Mouse (Mus musculus) myocyte (in vitro differentiated cells): Measurements from ENCODE around the gene Pgm5.

Experiments used
- CEBPB ChIP-seq: IDR thresholded peaks from 2 replicates; pipeline ENCODE4 v1.6.1; 2011; ENCODE audit warnings: mild to moderate bottlenecking, moderate library complexity; ENCODE audit not compliant: poor library complexity, insufficient read depth, severe bottlenecking
- E2F4 ChIP-seq: IDR thresholded peaks from one replicate; pipeline ENCODE4 v1.6.1; 2011; ENCODE audit warnings: mild to moderate bottlenecking, control low read depth, moderate library complexity; ENCODE audit not compliant: insufficient read depth
- MAX ChIP-seq: IDR thresholded peaks from one replicate; pipeline ENCODE4 v1.6.1; 2011; ENCODE audit warnings: low read depth, mild to moderate bottlenecking, control low read depth
- MYOD1 ChIP-seq, 3 experiments: IDR thresholded peaks; one replicate each; pipeline ENCODE4 v1.6.1; 2011; ENCODE audit warnings: control low read depth in 2 of 3, low read depth in 2 of 3, mild to moderate bottlenecking in 2 of 3, moderate library complexity in 1 of 3; ENCODE audit not compliant: insufficient read length in 2 of 3, control insufficient read depth in 1 of 3
- POLR2A ChIP-seq: IDR thresholded peaks from one replicate; pipeline ENCODE4 v1.6.1; 2011; ENCODE audit warnings: low read depth, mild to moderate bottlenecking, control low read depth, moderate library complexity; ENCODE audit not compliant: insufficient read length
- POLR2AphosphoS2 ChIP-seq: IDR thresholded peaks from one replicate; pipeline ENCODE4 v1.6.1; 2011; ENCODE audit warnings: low read depth, control low read depth; ENCODE audit not compliant: insufficient read length
- TCF12 ChIP-seq: IDR thresholded peaks from one replicate; pipeline ENCODE4 v1.6.1; 2011; ENCODE audit warnings: mild to moderate bottlenecking, control low read depth; ENCODE audit not compliant: poor library complexity, insufficient read depth, severe bottlenecking
- USF1 ChIP-seq: IDR thresholded peaks from one replicate; pipeline ENCODE4 v1.6.1; 2011; ENCODE audit warnings: low read depth, mild to moderate bottlenecking, control low read depth, moderate library complexity

GRCm38 (mm10) chr19:24752873-24753538 is 108.6 kb downstream of the Pgm5 start:
- TF ChIP-seq TCF12 (no peak), USF1 (no peak), POLR2A (no peak), POLR2AphosphoS2 (no peak), CEBPB (no peak), MYOD1 (IDR thresholded peaks at IDR 0.05; ENCODE audit: control insufficient read depth in 1 of 3, insufficient read length in 2 of 3, low read depth in 2 of 3) (no peak), MAX (no peak), E2F4 (no peak)
